Mouse (Mus musculus): ENCODE measurements around the gene Dnajc24. TPM values are rescaled to one million over a fixed set of nuclear protein-coding genes. Genes with fewer than 3 reads are reported as not detected.

Gene Dnajc24
- total and polyA plus RNA-seq, 3 experiments: 28.7 to 30.3 TPM; not detected in 1

DNA sequence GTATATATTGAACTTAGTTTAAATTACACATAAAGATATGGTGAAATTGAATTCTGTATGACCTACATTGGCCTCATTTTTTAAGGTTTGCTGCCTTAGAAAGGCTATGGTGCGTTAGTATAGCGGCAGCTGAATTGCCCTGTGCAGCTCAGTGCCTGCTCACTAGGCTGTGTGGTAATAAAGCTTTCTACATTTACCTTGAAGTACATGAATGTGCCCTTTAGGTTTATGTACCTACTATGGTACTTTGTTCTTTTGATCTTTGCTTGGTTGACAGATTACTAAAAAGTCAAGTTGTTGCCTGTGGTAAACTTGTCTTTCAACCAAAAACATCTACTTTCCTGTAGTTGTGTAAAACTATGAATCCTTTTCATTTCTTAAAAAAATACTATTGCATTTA lies 53.2 kb downstream of the Dnajc24 start:
- Histone ChIP-seq H3K27ac (ENCODE audit: control insufficient read depth, low read depth, low read length) (no peak overlapping the region), H3K4me3 (ENCODE audit: control insufficient read depth in 1 of 2, insufficient read depth in 1 of 2, low read depth in 2 of 2, low read length in 2 of 2) (no peak overlapping the region), H3K9ac (ENCODE audit: control insufficient read depth, low read depth, low read length, poor library complexity, severe bottlenecking) (no peak overlapping the region), H3K4me1 (ENCODE audit: control insufficient read depth in 1 of 2, insufficient read depth in 2 of 2, low read length in 2 of 2) (peaks cover 9 to 16% of the 10 kb centered on the region in 2 experiments), H3K36me3 (ENCODE audit: control insufficient read depth in 1 of 2, insufficient read depth in 2 of 2, low read length in 2 of 2) (peaks cover 2 to 15% of the 10 kb centered on the region in 2 experiments), H3K27me3 (ENCODE audit: control insufficient read depth in 1 of 2, insufficient read depth in 2 of 2, low read length in 2 of 2) (no peaks in the 10 kb centered on the region), H3K79me2 (ENCODE audit: control insufficient read depth, insufficient read depth, low read length, poor library complexity) (peaks cover 1% of the 10 kb centered on the region; the same call in 1 of the 2 replicates), H3K9me3 (replicated peaks; ENCODE audit: insufficient read depth, low read length) (no peaks in the 10 kb centered on the region)
- no peak for DNase-seq (ENCODE audit: low read depth, low spot score)
- no peak for TF ChIP-seq CHD1 (IDR thresholded peaks at IDR 0.05; ENCODE audit: low read depth, low read length)
- TF ChIP-seq MAX (IDR thresholded peaks at IDR 0.05; ENCODE audit: low read length): no peak
- no peak for TF ChIP-seq NELFE (IDR thresholded peaks at IDR 0.05; ENCODE audit: low read depth, low read length)
- TF ChIP-seq TCF12 (IDR thresholded peaks at IDR 0.05; ENCODE audit: low read depth, low read length): no peak
- TF ChIP-seq SIN3A (IDR thresholded peaks at IDR 0.05; ENCODE audit: low read length): no peak
- TF ChIP-seq POLR2AphosphoS2 (IDR thresholded peaks at IDR 0.05; ENCODE audit: low read length): no peak
- no peak for TF ChIP-seq CTCF (IDR thresholded peaks at IDR 0.05 in 2 of 3, conservative IDR thresholded peaks at IDR 0.05 in 1 of 3; ENCODE audit: control insufficient read depth in 1 of 3, insufficient read depth in 1 of 3, low read depth in 2 of 3, low read length in 3 of 3, poor library complexity in 1 of 3, severe bottlenecking in 1 of 3)
- TF ChIP-seq BHLHE40 (IDR thresholded peaks at IDR 0.05; ENCODE audit: borderline replicate concordance, low read depth, low read length): no peak
- no peak for TF ChIP-seq E2F4 (IDR thresholded peaks at IDR 0.05; ENCODE audit: borderline replicate concordance, low read depth, low read length)
- TF ChIP-seq MYB (IDR thresholded peaks at IDR 0.05; ENCODE audit: low read depth, low read length): no peak
- no peak for TF ChIP-seq MYC (IDR thresholded peaks at IDR 0.05; ENCODE audit: low read depth, low read length)
- no peak for TF ChIP-seq UBTF (IDR thresholded peaks at IDR 0.05; ENCODE audit: borderline replicate concordance, insufficient read depth, low read depth, low read length)
- TF ChIP-seq EP300 (IDR thresholded peaks at IDR 0.05; ENCODE audit: low read depth in 1 of 2, low read length in 2 of 2): no peak
- no peak for TF ChIP-seq CHD2 (IDR thresholded peaks at IDR 0.05; ENCODE audit: low read length)
- TF ChIP-seq RAD21 (IDR thresholded peaks at IDR 0.05; ENCODE audit: low read depth, low read length): no peak
- no peak for TF ChIP-seq TAL1 (IDR thresholded peaks at IDR 0.05; ENCODE audit: low read length)
- no peak for TF ChIP-seq MXI1 (IDR thresholded peaks at IDR 0.05; ENCODE audit: low read depth, low read length)
- no peak for TF ChIP-seq GABPA (IDR thresholded peaks at IDR 0.05; ENCODE audit: low read depth, low read length)
- TF ChIP-seq ZNF384 (IDR thresholded peaks at IDR 0.05; ENCODE audit: low read depth, low read length): no peak
- no peak for TF ChIP-seq SMC3 (IDR thresholded peaks at IDR 0.05; ENCODE audit: low read depth, low read length)

DNA sequence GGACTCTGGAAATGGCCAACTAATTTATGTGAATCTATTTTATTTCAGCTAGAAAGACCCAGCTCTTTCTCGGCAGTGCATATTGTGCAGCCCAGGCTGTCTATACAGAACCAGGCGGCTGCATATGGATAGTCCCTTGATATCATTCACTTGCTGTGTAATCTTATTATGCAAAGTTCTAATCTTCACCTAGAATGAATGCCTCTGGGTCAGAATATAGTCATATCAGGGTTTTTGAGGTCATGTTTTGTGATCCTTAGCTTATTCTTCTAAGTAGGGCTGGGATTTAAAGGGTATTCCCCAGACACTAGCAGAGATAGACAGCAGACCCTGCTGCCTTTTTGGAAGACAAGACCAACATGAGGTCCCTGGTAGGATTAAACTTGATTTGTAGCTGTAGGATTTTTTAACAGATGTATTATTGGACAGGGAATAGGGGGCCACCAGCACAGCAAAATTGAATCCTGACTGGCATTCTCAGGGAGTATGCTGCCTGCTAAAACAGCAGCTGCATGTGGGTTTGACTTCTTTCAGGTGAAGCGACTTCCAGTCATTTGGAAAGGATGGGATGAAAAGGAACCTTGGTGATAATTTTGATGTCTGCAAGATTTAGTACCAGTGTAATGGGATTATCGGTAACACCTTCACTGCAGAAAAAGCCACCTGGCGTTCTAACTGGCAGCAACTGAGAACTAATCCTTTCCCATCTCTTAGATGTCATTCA lies 85.6 kb downstream of the Dnajc24 start:
- Histone ChIP-seq H3K9ac (ENCODE audit: control insufficient read depth, low read depth, low read length, poor library complexity, severe bottlenecking) (no peak overlapping the region), H3K4me3 (ENCODE audit: control insufficient read depth in 1 of 2, insufficient read depth in 1 of 2, low read depth in 2 of 2, low read length in 2 of 2) (no peak overlapping the region), H3K36me3 (ENCODE audit: control insufficient read depth in 1 of 2, insufficient read depth in 2 of 2, low read length in 2 of 2) (peaks cover 6% of the 10 kb centered on the region in 2 experiments; a peak in 3 of 4 replicates), H3K27ac (ENCODE audit: control insufficient read depth, low read depth, low read length) (no peak overlapping the region), H3K9me3 (replicated peaks; ENCODE audit: insufficient read depth, low read length) (no peaks in the 10 kb centered on the region), H3K79me2 (ENCODE audit: control insufficient read depth, insufficient read depth, low read length, poor library complexity) (peaks cover 1% of the 10 kb centered on the region; the same call in 1 of the 2 replicates), H3K4me1 (ENCODE audit: control insufficient read depth in 1 of 2, insufficient read depth in 2 of 2, low read length in 2 of 2) (peaks cover 7 to 16% of the 10 kb centered on the region in 2 experiments), H3K27me3 (ENCODE audit: control insufficient read depth in 1 of 2, insufficient read depth in 2 of 2, low read length in 2 of 2) (no peaks in the 10 kb centered on the region)
- TF ChIP-seq NELFE (IDR thresholded peaks at IDR 0.05; ENCODE audit: low read depth, low read length) (no peak), BHLHE40 (IDR thresholded peaks at IDR 0.05; ENCODE audit: borderline replicate concordance, low read depth, low read length) (no peak), MYB (IDR thresholded peaks at IDR 0.05; ENCODE audit: low read depth, low read length) (no peak), MYC (IDR thresholded peaks at IDR 0.05; ENCODE audit: low read depth, low read length) (no peak), SIN3A (IDR thresholded peaks at IDR 0.05; ENCODE audit: low read length) (no peak), EP300 (IDR thresholded peaks at IDR 0.05; ENCODE audit: low read depth in 1 of 2, low read length in 2 of 2) (no peak), E2F4 (IDR thresholded peaks at IDR 0.05; ENCODE audit: borderline replicate concordance, low read depth, low read length) (no peak), ZC3H11A (IDR thresholded peaks at IDR 0.05; ENCODE audit: low read depth, low read length) (no peak), TCF12 (IDR thresholded peaks at IDR 0.05; ENCODE audit: low read depth, low read length) (no peak), ELF1 (IDR thresholded peaks at IDR 0.05; ENCODE audit: low read depth, low read length) (no peak), ETS1 (IDR thresholded peaks at IDR 0.05; ENCODE audit: low read depth, low read length) (no peak), NRF1 (IDR thresholded peaks at IDR 0.05; ENCODE audit: insufficient read depth, low read depth, low read length, poor library complexity, severe bottlenecking) (no peak)
- DNase-seq (ENCODE audit: low read depth, low spot score): no peak
